Comparison of ENCODE assay signal across 22 mouse cellular contexts in the genomic region with DNA sequence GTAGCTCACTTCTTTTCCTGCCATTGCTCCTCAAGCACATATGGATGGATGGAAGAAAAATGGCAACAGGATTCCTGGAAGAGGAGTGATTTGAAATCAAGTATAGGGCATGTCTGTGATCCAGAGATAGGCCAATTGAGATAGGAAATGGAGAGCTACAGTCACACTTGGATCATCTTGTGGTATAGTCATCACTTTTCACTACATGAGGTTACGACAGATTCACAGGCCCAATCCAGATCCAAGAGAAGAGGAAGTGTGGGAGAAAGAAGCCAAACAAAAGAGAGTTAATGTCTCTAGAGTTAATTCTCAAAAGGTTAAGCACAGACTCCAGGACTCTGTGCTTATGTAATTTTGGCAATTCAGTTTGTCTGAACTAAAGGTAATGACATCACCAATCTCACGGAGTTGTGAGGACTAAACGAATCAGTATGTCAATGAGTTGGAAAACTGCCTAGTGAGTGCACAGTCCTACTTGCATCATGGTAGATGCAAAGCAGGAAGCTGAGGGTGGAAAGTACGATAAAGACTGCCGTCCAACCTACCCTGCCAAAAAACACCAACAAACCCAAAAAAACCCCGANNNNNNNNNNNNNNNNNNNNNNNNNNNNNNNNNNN. TPM values are rescaled to one million over a fixed set of nuclear protein-coding genes. Genes with fewer than 3 reads are reported as not detected.
A peak's percentile ranks its signal among the peaks of the same experiment; 100 is the strongest.
DNase-seq lines count a peak whose midpoint lies in the region; TF ChIP-seq lines count a peak whose summit lies in the region.
"Had no signal": no experiment of that assay in that cellular context is flagged by ENCODE, and none has a peak within 500 bp of the region (broad histone marks: within the 10 kb centered on the region; RNA-seq: fewer than 3 reads in every experiment).

No protein-coding gene starts in this region.

- H3K4me3 ChIP-seq in liver, adult 2 months (ENCODE audit: insufficient read depth, low read depth, low read length): no peak overlapping the region
- no peak overlapping the region for H3K4me3 ChIP-seq in macrophage (ENCODE audit: inconsistent target)
- H3K4me3 ChIP-seq: embryonic facial prominence, embryonic 15.5 days; forebrain, embryonic 10.5 days; gastrocnemius, adult 2 months; heart, embryonic 13.5 days; midbrain, embryonic 13.5 days had no signal

- no peaks in the 10 kb centered on the region for H3K36me3 ChIP-seq in liver, adult 2 months (ENCODE audit: control insufficient read depth, insufficient read depth, low read length)
- no peaks in the 10 kb centered on the region for H3K36me3 ChIP-seq in macrophage (ENCODE audit: inconsistent target)
- H3K36me3 ChIP-seq: embryonic facial prominence, embryonic 15.5 days; forebrain, embryonic 10.5 days; heart, embryonic 13.5 days; midbrain, embryonic 13.5 days had no signal

- no peak overlapping the region for H3K9ac ChIP-seq in liver, adult 2 months (ENCODE audit: low read depth, low read length)
- H3K9ac ChIP-seq: embryonic facial prominence, embryonic 15.5 days; heart, embryonic 13.5 days; liver, embryonic 14.5 days; midbrain, embryonic 13.5 days had no signal

- DNase-seq in liver, adult 2 months (ENCODE audit: extremely low read depth, low read depth, low spot score): peak; percentile 34
- no peak for DNase-seq in liver
- DNase-seq in brain, embryonic 14.5 days (ENCODE audit: low read depth): peak; percentile 1
- no peak for DNase-seq in embryo, embryonic 10.5 days (ENCODE audit: low spot score)
- no peak for DNase-seq in layer of hippocampus, adult 18-20 months (ENCODE audit: low spot score in 2 of 2)
- no peak for DNase-seq in frontal cortex, postnatal 36 days (ENCODE audit: low spot score in 2 of 2)
- DNase-seq: adrenal gland, postnatal 36 days; cerebellum, adult 8-10 months; gastrocnemius, adult 2 months; heart, adult 18-20 months; kidney, adult 18-20 months; layer of hippocampus, adult 9-11 months; thymus, postnatal 36 days had no signal

- H3K27me3 ChIP-seq in liver, adult 2 months (ENCODE audit: control insufficient read depth, insufficient read depth, low read length): no peaks in the 10 kb centered on the region
- H3K27me3 ChIP-seq: embryonic facial prominence, embryonic 15.5 days; heart, embryonic 13.5 days; midbrain, embryonic 13.5 days had no signal

- no peak overlapping the region for H3K27ac ChIP-seq in liver, adult 2 months (replicated peaks; ENCODE audit: insufficient read depth, low read depth, low read length)
- peak overlapping the region; percentile 65 for H3K27ac ChIP-seq in macrophage
- H3K27ac ChIP-seq: embryonic facial prominence, embryonic 15.5 days; forebrain, embryonic 10.5 days; gastrocnemius, adult 2 months; heart, embryonic 13.5 days; kidney, postnatal 0 days; liver, embryonic 14.5 days; midbrain, embryonic 13.5 days had no signal

- 27% methylated on average over 4 of the region's 6 CpGs for WGBS in liver, adult 2 months
- 11% methylated on average over 3 of the region's 6 CpGs for WGBS in macrophage (ENCODE audit: missing documents)

- no peaks in the 10 kb centered on the region for H3K4me1 ChIP-seq in liver, adult 2 months (ENCODE audit: control insufficient read depth, insufficient read depth, low read length)
- H3K4me1 ChIP-seq: embryonic facial prominence, embryonic 15.5 days; forebrain, embryonic 10.5 days; heart, embryonic 13.5 days; midbrain, embryonic 13.5 days had no signal

- no peak for TF ChIP-seq POLR2A in liver, adult 2 months (IDR thresholded peaks at IDR 0.05; ENCODE audit: extremely low read depth, insufficient read depth, low read length)
- no peak for TF ChIP-seq POLR2A in brain, embryonic 14.5 days (IDR thresholded peaks at IDR 0.05; ENCODE audit: borderline replicate concordance, extremely low read depth, insufficient read depth, insufficient read length, poor library complexity, severe bottlenecking)

- no peak for TF ChIP-seq CTCF in liver, adult 2 months (IDR thresholded peaks at IDR 0.05; ENCODE audit: low read depth, low read length)
- TF ChIP-seq CTCF in brain, embryonic 14.5 days (IDR thresholded peaks at IDR 0.05; ENCODE audit: borderline replicate concordance, extremely low read depth, insufficient read depth, insufficient read length): no peak

- no peaks in the 10 kb centered on the region for H3K79me2 ChIP-seq in liver, adult 2 months (ENCODE audit: control insufficient read depth, insufficient read depth, low read length)
- H3K79me2 ChIP-seq in macrophage (ENCODE audit: inconsistent target): no peaks in the 10 kb centered on the region

RNA-seq across cellular contexts. Expression of a gene that starts 7.4 kb away (rescaled TPM):
- 0.18 and 0.34 TPM in 2 replicates for total RNA-seq in liver, adult 2 months (2014; rRNA removed)
- 0.09 and 0.22 TPM in 2 replicates for polyA plus RNA-seq in liver, adult 2 months (2012; rRNA removed)
- polyA plus RNA-seq in brain, embryonic 14.5 days (2012; rRNA removed): not detected in 2 replicates
- total RNA-seq in macrophage (2018; cell fraction: chromatin; rRNA removed): under 1 TPM in 3 of 26 experiments, not detected in 23; 0.17 to 0.25 (median 0.18) TPM
- under 1 TPM in 15 of 26 experiments, not detected in 11; 0.03 to 0.10 (median 0.05) TPM for total RNA-seq in macrophage (2018; cell fraction: cytosol; rRNA removed)
- total RNA-seq in macrophage (2018; cell fraction: nucleus; rRNA removed): under 1 TPM in 11 of 26 experiments, not detected in 15; 0.06 to 0.60 (median 0.17) TPM
- 0.06 TPM in 1 of 3 replicates, not detected in the others for polyA plus RNA-seq in macrophage (2018)
- not detected for total RNA-seq in layer of hippocampus, adult 18-20 months (2021)
- total RNA-seq: gastrocnemius, adult 2 months; heart, postnatal 25 days; left cerebral cortex, adult 8-10 months had no signal
- polyA plus RNA-seq: heart, embryonic 13.5 days had no signal

RNA-seq across cellular contexts. Expression of a gene that starts 17.6 kb away (rescaled TPM):
- total RNA-seq in liver, adult 2 months (2014; rRNA removed): 21.2 and 22.9 TPM in 2 replicates
- polyA plus RNA-seq in liver, adult 2 months (2012; rRNA removed): 5.9 and 6.6 TPM in 2 replicates
- polyA plus RNA-seq in brain, embryonic 14.5 days (2012; rRNA removed): 4.6 and 8.1 TPM in 2 replicates
- 100 to 1,000 TPM in 20 of 26 experiments, 10 to 100 TPM in 6; 74.3 to 258 (median 164) TPM for total RNA-seq in macrophage (2018; cell fraction: chromatin; rRNA removed)
- total RNA-seq in macrophage (2018; cell fraction: cytosol; rRNA removed): 10 to 100 TPM in 22 of 26 experiments, 1 to 10 TPM in 4; 6.9 to 26.7 (median 14.4) TPM
- 100 to 1,000 TPM in 1 of 26 experiments, 10 to 100 TPM in 25; 29.2 to 106 (median 71.1) TPM for total RNA-seq in macrophage (2018; cell fraction: nucleus; rRNA removed)
- polyA plus RNA-seq in macrophage (2018): 10.0 to 13.5 TPM (median 12.8 TPM) in 3 replicates
- 10 to 100 TPM; 39.1 to 40.3 TPM for total RNA-seq in layer of hippocampus, adult 18-20 months (2021)

Comparison
In these comparisons a context has a peak if more than half of its experiments do, and no peak if none do; other contexts are left out.
1. DNase-seq: peak in liver, adult 2 months (single experiment) and brain, embryonic 14.5 days (single experiment); none in liver (single experiment), embryo, embryonic 10.5 days (single experiment), layer of hippocampus, adult 18-20 months (0 of 2) and frontal cortex, postnatal 36 days (0 of 2).